Mouse (Mus musculus) MEL (cell line): Measurements from ENCODE around the gene Cd164. TPM values are rescaled to one million over a fixed set of nuclear protein-coding genes. Genes with fewer than 3 reads are reported as not detected.

Experiments used
- DNase-seq: peaks from one replicate; pipeline ENCODE4 v3.0.0; 2011; ENCODE audit warnings: low read depth, low spot score
- H3K27ac ChIP-seq: 2 replicates; pipeline ENCODE4 v1.5.1; 2012; ENCODE audit warnings: low read depth, mild to moderate bottlenecking, control low read depth, low read length, moderate library complexity; ENCODE audit not compliant: control insufficient read depth
- H3K27me3 ChIP-seq, 2 experiments: fragments of 150-350 bp in 1 of 2; sonication (generic) in 1 of 2; 2 replicates each; pipeline ENCODE4 v1.6.1; 2012; ENCODE audit warnings: low read length in 2 of 2, mild to moderate bottlenecking in 2 of 2, improper control_type of control experiment in 1 of 2, moderate library complexity in 1 of 2; ENCODE audit not compliant: insufficient read depth in 2 of 2, control insufficient read depth in 1 of 2
- H3K36me3 ChIP-seq, 2 experiments: 2 replicates each; pipeline ENCODE4 v1.6.1; 2012 to 2014; ENCODE audit warnings: low read length in 2 of 2, improper control_type of control experiment in 1 of 2, inconsistent platforms in 1 of 2, mild to moderate bottlenecking in 1 of 2; ENCODE audit not compliant: insufficient read depth in 2 of 2, control insufficient read depth in 1 of 2
- H3K4me1 ChIP-seq, 2 experiments: fragments of 150-350 bp in 1 of 2; sonication (generic) in 1 of 2; 2 replicates each; pipeline ENCODE4 v1.6.1; 2012; ENCODE audit warnings: low read length in 2 of 2, improper control_type of control experiment in 1 of 2, mild to moderate bottlenecking in 1 of 2; ENCODE audit not compliant: insufficient read depth in 2 of 2, control insufficient read depth in 1 of 2
- H3K4me3 ChIP-seq, 2 experiments: fragments of 150-350 bp in 1 of 2; sonication (generic) in 1 of 2; 2 replicates each; pipeline ENCODE4 v1.5.1; 2012; ENCODE audit warnings: low read depth in 2 of 2, low read length in 2 of 2, mild to moderate bottlenecking in 2 of 2, moderate library complexity in 2 of 2, control low read depth in 1 of 2, improper control_type of control experiment in 1 of 2; ENCODE audit not compliant: control insufficient read depth in 1 of 2, insufficient read depth in 1 of 2
- H3K79me2 ChIP-seq: 2 replicates; pipeline ENCODE4 v1.6.1; 2012; ENCODE audit warnings: mild to moderate bottlenecking, low read length, moderate library complexity; ENCODE audit not compliant: control insufficient read depth, poor library complexity, insufficient read depth
- H3K9ac ChIP-seq: 2 replicates; pipeline ENCODE4 v1.6.1; 2012; ENCODE audit warnings: low read depth, mild to moderate bottlenecking, control low read depth, low read length, moderate library complexity; ENCODE audit not compliant: control insufficient read depth, poor library complexity, severe bottlenecking
- H3K9me3 ChIP-seq: fragments of 150-350 bp; sonication (generic); replicated peaks from 2 replicates; pipeline ENCODE4 v1.6.1; 2012; ENCODE audit warnings: mild to moderate bottlenecking, low read length, improper control_type of control experiment, moderate library complexity; ENCODE audit not compliant: insufficient read depth
- E2F4 ChIP-seq: IDR thresholded peaks from 2 replicates; pipeline ENCODE4 v1.6.1; 2011; ENCODE audit warnings: low read depth, low read length, improper control_type of control experiment, borderline replicate concordance
- ELF1 ChIP-seq: IDR thresholded peaks from 2 replicates; pipeline ENCODE4 v1.6.1; 2014; ENCODE audit warnings: low read depth, mild to moderate bottlenecking, inconsistent platforms, low read length, improper control_type of control experiment, moderate library complexity
- EP300 ChIP-seq, 2 experiments: IDR thresholded peaks; 2 replicates each; pipeline ENCODE4 v1.6.1; 2011; ENCODE audit warnings: improper control_type of control experiment in 2 of 2, low read length in 2 of 2, low read depth in 1 of 2, mild to moderate bottlenecking in 1 of 2
- GABPA ChIP-seq: IDR thresholded peaks from 2 replicates; pipeline ENCODE4 v1.6.1; 2012; ENCODE audit warnings: low read depth, mild to moderate bottlenecking, inconsistent platforms, low read length, improper control_type of control experiment, moderate library complexity
- GATA1 ChIP-seq: IDR thresholded peaks from 2 replicates; pipeline ENCODE4 v1.6.1; 2011; ENCODE audit warnings: low read depth, low read length, improper control_type of control experiment
- HCFC1 ChIP-seq: IDR thresholded peaks from 2 replicates; pipeline ENCODE4 v1.6.1; 2012; ENCODE audit warnings: low read depth, mild to moderate bottlenecking, inconsistent platforms, low read length, improper control_type of control experiment, moderate library complexity
- MAFK ChIP-seq: IDR thresholded peaks from 2 replicates; pipeline ENCODE4 v1.6.1; 2011; ENCODE audit warnings: low read depth, mild to moderate bottlenecking, low read length, improper control_type of control experiment, borderline replicate concordance
- MAZ ChIP-seq: IDR thresholded peaks from 2 replicates; pipeline ENCODE4 v1.6.1; 2012; ENCODE audit warnings: low read depth, mild to moderate bottlenecking, inconsistent platforms, low read length, improper control_type of control experiment
- MYB ChIP-seq: IDR thresholded peaks from 2 replicates; pipeline ENCODE4 v1.6.1; 2011; ENCODE audit warnings: mild to moderate bottlenecking, low read depth, low read length, improper control_type of control experiment
- NELFE ChIP-seq: IDR thresholded peaks from 2 replicates; pipeline ENCODE4 v1.6.1; 2011; ENCODE audit warnings: low read depth, low read length, improper control_type of control experiment
- NRF1 ChIP-seq: IDR thresholded peaks from 2 replicates; pipeline ENCODE4 v1.6.1; 2014; ENCODE audit warnings: low read depth, mild to moderate bottlenecking, inconsistent platforms, low read length, improper control_type of control experiment, moderate library complexity; ENCODE audit not compliant: poor library complexity, insufficient read depth, severe bottlenecking
- POLR2A ChIP-seq, 2 experiments: IDR thresholded peaks; 2 replicates each; pipeline ENCODE4 v1.6.1; 2011 to 2012; ENCODE audit warnings: low read length in 2 of 2, mild to moderate bottlenecking in 2 of 2, control low read depth in 1 of 2, improper control_type of control experiment in 1 of 2, low read depth in 1 of 2, moderate library complexity in 1 of 2; ENCODE audit not compliant: control insufficient read depth in 1 of 2, insufficient read depth in 1 of 2, poor library complexity in 1 of 2
- TCF12 ChIP-seq: IDR thresholded peaks from 2 replicates; pipeline ENCODE4 v1.6.1; 2014; ENCODE audit warnings: low read depth, mild to moderate bottlenecking, inconsistent platforms, low read length, improper control_type of control experiment, moderate library complexity
- USF1 ChIP-seq: IDR thresholded peaks from 2 replicates; pipeline ENCODE4 v1.6.1; 2014; ENCODE audit warnings: low read depth, mild to moderate bottlenecking, inconsistent platforms, low read length, improper control_type of control experiment, moderate library complexity
- ZNF384 ChIP-seq: IDR thresholded peaks from 2 replicates; pipeline ENCODE4 v1.6.1; 2012; ENCODE audit warnings: low read depth, mild to moderate bottlenecking, inconsistent platforms, low read length, improper control_type of control experiment
- polyA plus RNA-seq, 2 experiments: library from polyadenylated mRNA; stranded (reverse) in 1 of 2; unstranded in 1 of 2; fragments of >175 nt in 1 of 2; fragments of >200 nt in 1 of 2; gene quantifications; 2 replicates each; pipeline versions ENCODE4 v1.2.1 to v1.2.4; 2012; ENCODE audit warnings: low replicate concordance in 2 of 2, low read depth in 1 of 2; ENCODE audit not compliant: insufficient read length in 2 of 2, insufficient read depth in 1 of 2, missing spikeins in 1 of 2
- total RNA-seq: library from RNA; depleted of rRNA; stranded (reverse); fragments of 300-350 nt; gene quantifications from 2 replicates; pipeline ENCODE4 v1.2.3, GENCODE M21; 2012

The Cd164 gene
- total and polyA plus RNA-seq, 3 experiments: 21.4 to 59.4 TPM; not detected in 1

GRCm38 (mm10) chr10:41546396-41547165, 27.4 kb downstream of the Cd164 start:
- no peak for DNase-seq
- TF ChIP-seq MAFK: no peak
- no peak for TF ChIP-seq EP300 (IDR thresholded peaks at IDR 0.05; ENCODE audit: low read depth in 1 of 2, low read length in 2 of 2)
- no peak for TF ChIP-seq MYB
- no peak for TF ChIP-seq ZNF384
- no peak for TF ChIP-seq USF1
- Histone ChIP-seq H3K27me3 (peaks cover 3 to 17% of the 10 kb centered on the region in 2 experiments), H3K36me3 (no peaks in the 10 kb centered on the region), H3K9me3 (no peaks in the 10 kb centered on the region), H3K9ac (no peak overlapping the region), H3K27ac (no peak overlapping the region), H3K4me3 (no peak overlapping the region), H3K4me1 (no peaks in the 10 kb centered on the region), H3K79me2 (no peaks in the 10 kb centered on the region)

- DNase-seq: no peak
- Histone ChIP-seq H3K9ac (no peak overlapping the region), H3K27me3 (peaks cover 3 to 17% of the 10 kb centered on the region in 2 experiments), H3K36me3 (no peaks in the 10 kb centered on the region), H3K27ac (no peak overlapping the region), H3K9me3 (no peaks in the 10 kb centered on the region), H3K4me1 (no peaks in the 10 kb centered on the region), H3K4me3 (no peak overlapping the region), H3K79me2 (no peaks in the 10 kb centered on the region)
- no peak for TF ChIP-seq TCF12
- no peak for TF ChIP-seq NRF1
- no peak for TF ChIP-seq POLR2A (IDR thresholded peaks at IDR 0.05; ENCODE audit: control insufficient read depth in 1 of 2, insufficient read depth in 1 of 2, low read depth in 1 of 2, low read length in 2 of 2, poor library complexity in 1 of 2)
- no peak for TF ChIP-seq E2F4
- no peak for TF ChIP-seq HCFC1
- no peak for TF ChIP-seq MAZ
- TF ChIP-seq GATA1: no peak
- no peak for TF ChIP-seq ELF1
- no peak for TF ChIP-seq EP300 (IDR thresholded peaks at IDR 0.05; ENCODE audit: low read depth in 1 of 2, low read length in 2 of 2)
- no peak for TF ChIP-seq GABPA
- TF ChIP-seq NELFE: no peak
- no peak for TF ChIP-seq USF1
Observed at GRCm38 (mm10) chr10:41550711-41551110, 31.5 kb downstream of the Cd164 start.
